Mouse (Mus musculus) liver, embryonic 12.5 days (tissue): ENCODE data around the gene Gimap9. TPM values are rescaled to one million over a fixed set of nuclear protein-coding genes. Genes with fewer than 3 reads are reported as not detected.
A peak's percentile ranks its signal among the peaks of the same experiment; 100 is the strongest.

Experiments used
- ATAC-seq: fragments of 200-750 bp; cut with Nextera tagmentation; 2 replicates; pipeline ENCODE4 v1.8.0; 2017; ENCODE audit warnings: moderate number of reproducible peaks, mild to moderate bottlenecking, moderate library complexity
- H3K27ac ChIP-seq: fragments of 300-500 bp; sonication (generic); 2 replicates; pipeline ENCODE4 v1.5.1; 2016; ENCODE audit warnings: mild to moderate bottlenecking
- H3K27me3 ChIP-seq: fragments of 300-500 bp; sonication (generic); replicated peaks from 2 replicates; pipeline ENCODE4 v1.6.1; 2016; ENCODE audit warnings: mild to moderate bottlenecking, moderate library complexity
- H3K36me3 ChIP-seq: fragments of 300-500 bp; sonication (generic); 2 replicates; pipeline ENCODE4 v1.6.1; 2016; ENCODE audit warnings: mild to moderate bottlenecking, moderate library complexity
- H3K4me1 ChIP-seq: fragments of 300-500 bp; sonication (generic); 2 replicates; pipeline ENCODE4 v1.6.1; 2016
- H3K4me2 ChIP-seq: fragments of 300-500 bp; sonication (generic); 2 replicates; pipeline ENCODE4 v1.6.1; 2016; ENCODE audit warnings: mild to moderate bottlenecking, moderate library complexity
- H3K4me3 ChIP-seq: fragments of 300-500 bp; sonication (generic); 2 replicates; pipeline ENCODE4 v1.5.1; 2016; ENCODE audit warnings: mild to moderate bottlenecking, moderate library complexity
- H3K9ac ChIP-seq: fragments of 300-500 bp; sonication (generic); 2 replicates; pipeline ENCODE4 v1.6.1; 2016; ENCODE audit warnings: mild to moderate bottlenecking, moderate library complexity
- H3K9me3 ChIP-seq: fragments of 300-500 bp; sonication (generic); replicated peaks from 2 replicates; pipeline ENCODE4 v1.6.1; 2016; ENCODE audit warnings: mild to moderate bottlenecking, moderate library complexity
- WGBS: fragments of 180-500 bp; shearing (Covaris S2); methylation state at CpG from one replicate; pipeline ENCODE4 v1.1.7; 2016; ENCODE audit not compliant: insufficient replicate concordance; 5-methylcytosine and 5-hydroxymethylcytosine counted together
- polyA plus RNA-seq: library from polyadenylated mRNA; unstranded; fragments of >200 nt; fragmentation: Nextera tagmentation; extraction: Ambion mirVana; gene quantifications from 2 replicates; pipeline ENCODE4 v1.2.1, GENCODE M21; 2016

The Gimap9 gene
- polyA plus RNA-seq, 1 experiment from 2014 or later, result 12.9 TPM

GRCm38 (mm10) chr6:48638553-48638952, 37.4 kb upstream of the Gimap9 start:
- WGBS, result 53% methylated on average over 2 of the region's 2 CpGs
- ATAC-seq, result no peak
- no peak overlapping the region for H3K27ac ChIP-seq
- H3K4me1 ChIP-seq, result no peaks in the 10 kb centered on the region
- H3K9ac ChIP-seq, result no peak overlapping the region
- no peak overlapping the region for H3K4me3 ChIP-seq
- no peaks in the 10 kb centered on the region for H3K9me3 ChIP-seq
- no peaks in the 10 kb centered on the region for H3K27me3 ChIP-seq
- H3K4me2 ChIP-seq, result no peak overlapping the region
- no peaks in the 10 kb centered on the region for H3K36me3 ChIP-seq

DNA sequence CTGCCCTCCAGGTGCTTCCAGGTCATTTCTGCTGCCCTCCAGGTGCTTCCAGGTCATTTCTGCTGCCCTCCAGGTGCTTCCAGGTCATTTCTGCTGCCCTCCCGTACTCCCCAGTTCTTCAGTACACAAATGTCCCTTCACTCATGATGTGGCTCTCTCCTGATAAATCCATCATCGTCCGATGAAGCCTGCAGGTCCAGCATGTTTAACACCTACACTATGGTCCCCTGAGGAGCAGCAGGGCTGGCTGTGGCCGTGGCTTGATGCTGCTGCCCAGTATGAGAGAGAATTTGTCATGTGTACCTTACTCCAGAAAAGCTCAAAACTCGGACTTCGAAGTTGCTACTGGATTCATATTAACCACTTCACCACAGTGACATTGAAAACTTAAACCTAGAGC, 34.5 kb upstream of the Gimap9 start:
- Histone ChIP-seq H3K4me2 (no peak overlapping the region), H3K4me1 (0 out of 2 replicates have a peak, but pooled peaks cover 3% of the 10 kb centered on the region), H3K36me3 (no peaks in the 10 kb centered on the region), H3K27me3 (no peaks in the 10 kb centered on the region), H3K9ac (no peak overlapping the region), H3K4me3 (no peak overlapping the region), H3K9me3 (no peaks in the 10 kb centered on the region), H3K27ac (no peak overlapping the region)
- WGBS, result 60% methylated on average over 6 of the region's 6 CpGs
- no peak for ATAC-seq

- Histone ChIP-seq H3K4me2 (no peak overlapping the region), H3K27me3 (no peaks in the 10 kb centered on the region), H3K4me3 (no peak overlapping the region), H3K27ac (no peak overlapping the region), H3K9ac (no peak overlapping the region), H3K9me3 (no peaks in the 10 kb centered on the region), H3K36me3 (no peaks in the 10 kb centered on the region), H3K4me1 (0 out of 2 replicates have a peak, but pooled peaks cover 3% of the 10 kb centered on the region)
- ATAC-seq, result no peak
- WGBS, result 14% methylated on average over 4 of the region's 4 CpGs
Measured at GRCm38 (mm10) chr6:48642764-48643292, 33.1 kb upstream of the Gimap9 start.

DNA sequence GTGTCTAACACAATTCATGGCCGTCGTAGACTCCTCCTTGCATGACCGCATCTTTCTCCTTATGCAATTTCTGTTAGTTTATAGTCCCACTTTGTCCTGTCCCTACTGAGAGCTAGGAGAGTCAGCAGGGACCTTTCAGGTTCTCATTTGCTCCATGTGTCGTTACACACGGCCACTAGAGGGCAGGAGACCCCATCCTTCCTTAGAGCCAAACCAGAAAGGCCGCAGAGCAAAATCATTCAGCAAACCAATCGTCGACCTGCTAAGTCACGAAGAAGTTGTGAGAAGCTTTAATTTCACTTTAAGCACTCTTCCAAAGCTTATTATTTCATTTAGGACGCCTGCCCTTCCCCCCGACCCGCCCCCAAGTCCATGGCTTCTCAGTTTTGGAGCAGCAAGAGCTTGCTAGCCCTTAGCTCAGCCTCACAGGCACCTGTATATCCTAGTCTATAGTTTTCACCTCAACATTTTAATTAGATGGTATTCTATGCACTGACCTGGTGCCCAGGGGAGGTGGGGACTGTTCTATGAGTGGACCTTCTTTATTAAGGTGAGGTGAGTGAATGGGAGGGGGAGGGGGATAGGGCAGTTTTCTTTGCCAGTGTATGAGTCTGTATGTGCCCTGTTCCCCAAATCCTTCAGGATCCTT, 30.1 kb upstream of the Gimap9 start:
- WGBS, result 6% methylated on average over 12 of the region's 12 CpGs
- Histone ChIP-seq H3K36me3 (no peaks in the 10 kb centered on the region), H3K4me1 (0 out of 2 replicates have a peak, but pooled peaks cover 3% of the 10 kb centered on the region), H3K4me2 (no peak overlapping the region), H3K9me3 (no peaks in the 10 kb centered on the region), H3K27ac (no peak overlapping the region), H3K4me3 (no peak overlapping the region), H3K27me3 (no peaks in the 10 kb centered on the region), H3K9ac (no peak overlapping the region)
- no peak for ATAC-seq

DNA sequence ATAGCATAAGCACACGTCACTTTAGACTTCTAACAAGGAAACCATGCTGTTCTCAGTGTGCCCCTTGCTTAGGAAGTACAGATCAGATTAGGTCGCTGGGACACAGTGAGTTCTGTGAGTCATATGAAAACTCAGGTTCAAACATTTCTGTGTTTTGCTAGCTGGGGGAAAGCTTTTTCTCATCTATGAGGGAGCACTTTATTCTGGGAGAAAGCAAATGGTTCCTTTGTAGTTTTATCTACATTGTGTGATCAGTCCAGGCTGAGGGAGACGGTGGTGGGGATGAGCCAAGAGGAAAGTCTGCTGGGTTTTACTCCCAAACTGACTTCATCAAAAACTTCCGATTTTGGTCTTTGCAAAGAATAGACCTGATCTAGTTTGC, 29.6 kb upstream of the Gimap9 start:
- H3K4me1 ChIP-seq, result 0 out of 2 replicates have a peak, but pooled peaks cover 3% of the 10 kb centered on the region
- H3K9me3 ChIP-seq, result no peaks in the 10 kb centered on the region
- H3K4me3 ChIP-seq, result no peak overlapping the region
- H3K4me2 ChIP-seq, result no peak overlapping the region
- H3K27me3 ChIP-seq, result no peaks in the 10 kb centered on the region
- H3K27ac ChIP-seq, result no peak overlapping the region
- H3K9ac ChIP-seq, result no peak overlapping the region
- no peak for ATAC-seq
- WGBS, result 48% methylated on average over 4 of the region's 4 CpGs
- no peaks in the 10 kb centered on the region for H3K36me3 ChIP-seq

- 21% methylated on average over 3 of the region's 3 CpGs for WGBS
- Histone ChIP-seq H3K4me2 (peak within 1 kb of the TSS; percentile 13; the same call in 1 of the 2 replicates), H3K36me3 (no peaks in the 10 kb centered on the region)
Measured at GRCm38 (mm10) chr6:48646995-48647394, 28.9 kb upstream of the Gimap9 start, which contains the start of gene Gimap8. TSS of gene Gimap8 (plus strand) at chr6:48647234.

GRCm38 (mm10) chr6:48647611-48648010, 28.3 kb upstream of the Gimap9 start:
- Histone ChIP-seq H3K4me3 (no peak overlapping the region), H3K4me2 (peak overlapping the region; percentile 13; the same call in 1 of the 2 replicates), H3K27me3 (no peaks in the 10 kb centered on the region), H3K9ac (no peak overlapping the region), H3K27ac (no peak overlapping the region), H3K36me3 (no peaks in the 10 kb centered on the region), H3K4me1 (0 out of 2 replicates have a peak, but pooled peaks cover 3% of the 10 kb centered on the region), H3K9me3 (no peaks in the 10 kb centered on the region)
- 56% methylated on average over 2 of the region's 2 CpGs for WGBS
- ATAC-seq, result no peak

More at GRCm38 (mm10) chr6:48646995-48647394, 28.9 kb upstream of the Gimap9 start, which contains the start of gene Gimap8:
- Histone ChIP-seq H3K9me3 (no peaks in the 10 kb centered on the region), H3K4me1 (0 out of 2 replicates have a peak, but pooled peaks cover 3% of the 10 kb centered on the region), H3K4me3 (no peak within 1 kb of the TSS), H3K27ac (no peak within 1 kb of the TSS), H3K9ac (no peak within 1 kb of the TSS), H3K27me3 (no peaks in the 10 kb centered on the region)
- no peak for ATAC-seq

GRCm38 (mm10) chr6:48648779-48649178, 27.1 kb upstream of the Gimap9 start:
- Histone ChIP-seq H3K9ac (no peak overlapping the region), H3K27me3 (no peaks in the 10 kb centered on the region), H3K27ac (no peak overlapping the region), H3K36me3 (no peaks in the 10 kb centered on the region), H3K9me3 (no peaks in the 10 kb centered on the region), H3K4me1 (0 out of 2 replicates have a peak, but pooled peaks cover 3% of the 10 kb centered on the region), H3K4me3 (no peak overlapping the region), H3K4me2 (no peak overlapping the region)
- no peak for ATAC-seq
- 64% methylated on average over 4 of the region's 4 CpGs for WGBS

- H3K27ac ChIP-seq, result no peak overlapping the region
- no peak overlapping the region for H3K9ac ChIP-seq
- no peaks in the 10 kb centered on the region for H3K27me3 ChIP-seq
- WGBS, result 71% methylated on average over 9 of the region's 9 CpGs
- no peak overlapping the region for H3K4me3 ChIP-seq
- H3K4me1 ChIP-seq, result 0 out of 2 replicates have a peak, but pooled peaks cover 3% of the 10 kb centered on the region
- no peak overlapping the region for H3K4me2 ChIP-seq
- H3K36me3 ChIP-seq, result no peaks in the 10 kb centered on the region
- no peaks in the 10 kb centered on the region for H3K9me3 ChIP-seq
- ATAC-seq, result no peak
Measured at GRCm38 (mm10) chr6:48650041-48650440, 25.9 kb upstream of the Gimap9 start.

DNA sequence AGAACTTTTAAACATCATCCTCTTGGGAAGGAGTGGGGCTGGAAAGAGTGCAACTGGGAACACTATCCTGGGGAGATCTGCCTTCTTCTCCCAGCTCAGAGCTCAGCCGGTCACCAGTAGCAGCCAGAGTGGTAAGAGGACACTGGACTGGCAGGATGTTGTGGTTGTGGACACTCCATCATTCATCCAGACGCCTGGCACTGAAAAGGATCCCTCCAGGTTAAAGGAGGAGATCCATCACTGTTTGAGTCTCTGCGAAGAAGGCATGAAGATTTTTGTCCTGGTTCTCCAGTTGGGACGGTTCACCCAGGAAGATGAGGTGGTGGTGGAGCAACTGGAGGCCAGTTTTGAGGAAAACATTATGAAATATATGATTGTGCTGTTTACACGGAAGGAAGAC, 17.2 kb upstream of the Gimap9 start:
- Histone ChIP-seq H3K4me1 (no peaks in the 10 kb centered on the region), H3K27ac (no peak overlapping the region), H3K36me3 (no peaks in the 10 kb centered on the region), H3K27me3 (no peaks in the 10 kb centered on the region), H3K4me2 (no peak overlapping the region), H3K9me3 (no peaks in the 10 kb centered on the region), H3K4me3 (no peak overlapping the region), H3K9ac (no peak overlapping the region)
- 53% methylated on average over 5 of the region's 5 CpGs for WGBS
- no peak for ATAC-seq

GRCm38 (mm10) chr6:48664750-48665149, 11.2 kb upstream of the Gimap9 start:
- no peaks in the 10 kb centered on the region for H3K9me3 ChIP-seq
- 54% methylated on average over 4 of the region's 4 CpGs for WGBS
- H3K4me1 ChIP-seq, result no peaks in the 10 kb centered on the region; the same call in 1 of the 2 replicates
- no peak overlapping the region for H3K9ac ChIP-seq
- no peaks in the 10 kb centered on the region for H3K27me3 ChIP-seq
- H3K27ac ChIP-seq, result no peak overlapping the region
- H3K4me2 ChIP-seq, result no peak overlapping the region
- H3K4me3 ChIP-seq, result no peak overlapping the region
- no peak for ATAC-seq
- no peaks in the 10 kb centered on the region for H3K36me3 ChIP-seq

- no peaks in the 10 kb centered on the region for H3K36me3 ChIP-seq
- no peaks in the 10 kb centered on the region for H3K9me3 ChIP-seq
- no peaks in the 10 kb centered on the region for H3K27me3 ChIP-seq
- no peak overlapping the region for H3K4me2 ChIP-seq
- 82% methylated on average over 9 of the region's 9 CpGs for WGBS
- no peak overlapping the region for H3K4me3 ChIP-seq
- H3K27ac ChIP-seq, result no peak overlapping the region
- no peak overlapping the region for H3K9ac ChIP-seq
- H3K4me1 ChIP-seq, result no peaks in the 10 kb centered on the region; the same call in 1 of the 2 replicates
- no peak for ATAC-seq
Measured at GRCm38 (mm10) chr6:48665471-48665870, 10.5 kb upstream of the Gimap9 start.
